Mouse (Mus musculus) G1E (cell line): ENCODE data around the gene Alpl.

Experiments
- CTCF ChIP-seq: IDR thresholded peaks from 2 replicates; pipeline ENCODE4 v1.5.1; 2012; ENCODE audit warnings: low read depth, low read length, inconsistent platforms, mixed read lengths
- GATA1 ChIP-seq: IDR thresholded peaks from 2 replicates; pipeline ENCODE4 v1.6.1; 2012; ENCODE audit warnings: borderline replicate concordance, low read length, inconsistent platforms, mixed read lengths
- TAL1 ChIP-seq: conservative IDR thresholded peaks from 2 replicates; pipeline ENCODE4 v1.6.1; 2012; ENCODE audit warnings: low read depth, low read length, inconsistent platforms, mixed read lengths

- no peak for TF ChIP-seq CTCF
- no peak for TF ChIP-seq GATA1
- no peak for TF ChIP-seq TAL1
These were observed 39.6 kb upstream of the Alpl start for GRCm38 (mm10) chr4:137835624-137836337.
